Mouse (Mus musculus) intestine, embryonic 16.5 days (tissue): ENCODE data around the gene Faxc. TPM values are rescaled to one million over a fixed set of nuclear protein-coding genes. Genes with fewer than 3 reads are reported as not detected.

ENCODE experiments used
- ATAC-seq: fragments of 200-750 bp; cut with Nextera tagmentation; 2 replicates; pipeline ENCODE4 v1.8.0; 2017; ENCODE audit warnings: moderate TSS enrichment, moderate library complexity
- H3K27ac ChIP-seq: fragments of 300-500 bp; sonication (generic); 2 replicates; pipeline ENCODE4 v1.5.1; 2014; ENCODE audit warnings: mild to moderate bottlenecking, low read length
- H3K27me3 ChIP-seq: fragments of 300-500 bp; sonication (generic); replicated peaks from 2 replicates; pipeline ENCODE4 v1.6.1; 2014; ENCODE audit warnings: low read length, control low read depth, mixed read lengths; ENCODE audit not compliant: control insufficient read depth, insufficient read depth
- H3K36me3 ChIP-seq: fragments of 300-500 bp; sonication (generic); 2 replicates; pipeline ENCODE4 v1.6.1; 2014; ENCODE audit warnings: low read length, control low read depth; ENCODE audit not compliant: control insufficient read depth, insufficient read depth
- H3K4me1 ChIP-seq: fragments of 300-500 bp; sonication (generic); 2 replicates; pipeline ENCODE4 v1.6.1; 2014; ENCODE audit warnings: low read length, control low read depth, mixed read lengths; ENCODE audit not compliant: control insufficient read depth, insufficient read depth
- H3K4me2 ChIP-seq: fragments of 300-500 bp; sonication (generic); 2 replicates; pipeline ENCODE4 v1.6.1; 2014; ENCODE audit warnings: low read depth, low read length, control low read depth
- H3K4me3 ChIP-seq: fragments of 300-500 bp; sonication (generic); 2 replicates; pipeline ENCODE4 v1.5.1; 2014; ENCODE audit warnings: mild to moderate bottlenecking, low read length
- H3K9ac ChIP-seq: fragments of 300-500 bp; sonication (generic); 2 replicates; pipeline ENCODE4 v1.6.1; 2014; ENCODE audit warnings: low read depth, low read length
- H3K9me3 ChIP-seq: fragments of 300-500 bp; sonication (generic); 2 replicates; pipeline ENCODE4 v1.6.1; 2016; ENCODE audit warnings: low read length, control low read depth; ENCODE audit not compliant: control insufficient read depth
- WGBS: fragments of 180-500 bp; shearing (Covaris S2); extraction: QIAGEN DNeasy Blood & Tissue Kit; methylation state at CpG from one replicate; pipeline ENCODE4 v1.1.7; 2014; 5-methylcytosine and 5-hydroxymethylcytosine counted together
- polyA plus RNA-seq: library from polyadenylated mRNA; unstranded; fragments of >200 nt; fragmentation: Nextera tagmentation; extraction: Ambion mirVana; gene quantifications from 2 replicates; pipeline ENCODE4 v1.2.1, GENCODE M21; 2015

The Faxc gene
- polyA plus RNA-seq, 1 experiment from 2014 or later, result 2.5 TPM

- whole genome bisulfite sequencing, result 33% methylated on average over 3 of the region's 3 CpGs
- no peak overlapping the region for H3K4me2 ChIP-seq
Observed at GRCm38 (mm10) chr4:21990580-21991235, 59.6 kb downstream of the Faxc start.

GRCm38 (mm10) chr4:22017656-22018379, 86.7 kb downstream of the Faxc start:
- WGBS, result 14% methylated on average over 9 of the region's 9 CpGs

More at GRCm38 (mm10) chr4:21990580-21991235, 59.6 kb downstream of the Faxc start:
- no peaks in the 10 kb centered on the region for H3K27me3 ChIP-seq
- no peaks in the 10 kb centered on the region for H3K9me3 ChIP-seq
- no peak overlapping the region for H3K4me3 ChIP-seq
- H3K9ac ChIP-seq, result no peak overlapping the region
- no peaks in the 10 kb centered on the region for H3K4me1 ChIP-seq
- no peak overlapping the region for H3K27ac ChIP-seq
- H3K36me3 ChIP-seq, result no peaks in the 10 kb centered on the region
- ATAC-seq, result no peak

GRCm38 (mm10) chr4:22018414-22018813, 87.3 kb downstream of the Faxc start:
- Histone ChIP-seq H3K27ac (no peak overlapping the region), H3K27me3 (no peaks in the 10 kb centered on the region), H3K9me3 (no peaks in the 10 kb centered on the region), H3K36me3 (no peaks in the 10 kb centered on the region), H3K4me3 (no peak overlapping the region), H3K9ac (no peak overlapping the region), H3K4me2 (no peak overlapping the region), H3K4me1 (no peaks in the 10 kb centered on the region)
- 51% methylated on average over 5 of the region's 5 CpGs for WGBS
- no peak for ATAC-seq

More at GRCm38 (mm10) chr4:22017656-22018379, 86.7 kb downstream of the Faxc start:
- Histone ChIP-seq H3K36me3 (no peaks in the 10 kb centered on the region), H3K27ac (no peak overlapping the region), H3K4me2 (no peak overlapping the region), H3K9me3 (no peaks in the 10 kb centered on the region), H3K27me3 (no peaks in the 10 kb centered on the region), H3K9ac (no peak overlapping the region), H3K4me1 (no peaks in the 10 kb centered on the region), H3K4me3 (no peak overlapping the region)
- no peak for ATAC-seq

- WGBS, result 76% methylated on average over 2 of the region's 2 CpGs
- no peaks in the 10 kb centered on the region for H3K4me1 ChIP-seq
- no peak overlapping the region for H3K4me2 ChIP-seq
- H3K9ac ChIP-seq, result no peak overlapping the region
- H3K27ac ChIP-seq, result no peak overlapping the region
- H3K9me3 ChIP-seq, result no peaks in the 10 kb centered on the region
- ATAC-seq, result no peak
- H3K4me3 ChIP-seq, result no peak overlapping the region
- no peaks in the 10 kb centered on the region for H3K36me3 ChIP-seq
- no peaks in the 10 kb centered on the region for H3K27me3 ChIP-seq
Observed at GRCm38 (mm10) chr4:22029951-22030350, 98.8 kb downstream of the Faxc start.

Other genes with a start within 250 kb of the Faxc start
- gene Prdm13, start 245.4 kb upstream of the Faxc start, polyA plus RNA-seq, result not detected in 2 replicates
- gene Ccnc, start 203.6 kb upstream of the Faxc start, polyA plus RNA-seq, result 29.1 and 30.8 TPM in 2 replicates
- gene Usp45, start 164.2 kb upstream of the Faxc start, polyA plus RNA-seq, result 5.3 and 6.0 TPM in 2 replicates
- 16.2 and 18.0 TPM in 2 replicates for gene Tstd3, start 164.1 kb upstream of the Faxc start, polyA plus RNA-seq
- 74.4 and 79.3 TPM in 2 replicates for gene Pnisr, start 83.7 kb upstream of the Faxc start, polyA plus RNA-seq
- 17.3 and 19.1 TPM in 2 replicates for gene Coq3, start 51.7 kb upstream of the Faxc start, polyA plus RNA-seq